Mouse (Mus musculus) liver, embryonic 13.5 days (tissue): ENCODE data around the gene Chn2. TPM values are rescaled to one million over a fixed set of nuclear protein-coding genes. Genes with fewer than 3 reads are reported as not detected.

ENCODE experiments used
- ATAC-seq: fragments of 200-750 bp; cut with Nextera tagmentation; 2 replicates; pipeline ENCODE4 v1.8.0; 2017; ENCODE audit warnings: low read depth, mild to moderate bottlenecking, moderate number of reproducible peaks, moderate library complexity
- DNase-seq: peaks from one replicate; pipeline ENCODE4 v3.0.0; 2022
- H3K27ac ChIP-seq: fragments of 300-500 bp; sonication (generic); 2 replicates; pipeline ENCODE4 v1.5.1; 2015; ENCODE audit warnings: moderate library complexity, mild to moderate bottlenecking, inconsistent platforms
- H3K27me3 ChIP-seq: fragments of 300-500 bp; sonication (generic); 2 replicates; pipeline ENCODE4 v1.6.1; 2015; ENCODE audit warnings: mild to moderate bottlenecking, inconsistent platforms
- H3K36me3 ChIP-seq: fragments of 300-500 bp; sonication (generic); 2 replicates; pipeline ENCODE4 v1.6.1; 2015; ENCODE audit warnings: mild to moderate bottlenecking, inconsistent platforms
- H3K4me1 ChIP-seq: fragments of 300-500 bp; sonication (generic); replicated peaks from 2 replicates; pipeline ENCODE4 v1.6.1; 2015; ENCODE audit warnings: inconsistent platforms
- H3K4me2 ChIP-seq: fragments of 300-500 bp; sonication (generic); 2 replicates; pipeline ENCODE4 v1.6.1; 2015; ENCODE audit warnings: inconsistent platforms, mild to moderate bottlenecking, moderate library complexity
- H3K4me3 ChIP-seq: fragments of 300-500 bp; sonication (generic); replicated peaks from 2 replicates; pipeline ENCODE4 v1.5.1; 2015; ENCODE audit warnings: mild to moderate bottlenecking, inconsistent platforms
- H3K9ac ChIP-seq: fragments of 300-500 bp; sonication (generic); 2 replicates; pipeline ENCODE4 v1.6.1; 2015; ENCODE audit warnings: mild to moderate bottlenecking, inconsistent platforms
- H3K9me3 ChIP-seq: fragments of 300-500 bp; sonication (generic); replicated peaks from 2 replicates; pipeline ENCODE4 v1.6.1; 2016; ENCODE audit warnings: inconsistent platforms
- WGBS: fragments of 180-500 bp; shearing (Covaris S2); methylation state at CpG from one replicate; pipeline ENCODE4 v1.1.7; 2015; ENCODE audit not compliant: insufficient replicate concordance; 5-methylcytosine and 5-hydroxymethylcytosine counted together
- polyA plus RNA-seq: library from polyadenylated mRNA; unstranded; fragments of >200 nt; fragmentation: Nextera tagmentation; extraction: Ambion mirVana; gene quantifications from 2 replicates; pipeline ENCODE4 v1.2.1, GENCODE M21; 2015

Gene Chn2
- polyA plus RNA-seq, 1 experiment from 2014 or later, result 3.3 TPM

GRCm38 (mm10) chr6:54179056-54179873 lies 139.9 kb downstream of the Chn2 start:
- Histone ChIP-seq H3K4me1 (peaks cover 10% of the 10 kb centered on the region), H3K36me3 (no peaks in the 10 kb centered on the region), H3K4me2 (no peak overlapping the region), H3K27ac (no peak overlapping the region), H3K9me3 (no peaks in the 10 kb centered on the region), H3K4me3 (no peak overlapping the region), H3K9ac (no peak overlapping the region), H3K27me3 (no peaks in the 10 kb centered on the region)
- DNase-seq (no peak), ATAC-seq (peak; percentile 79)
- WGBS, result 50% methylated on average over 1 of the region's 1 CpGs

DNA sequence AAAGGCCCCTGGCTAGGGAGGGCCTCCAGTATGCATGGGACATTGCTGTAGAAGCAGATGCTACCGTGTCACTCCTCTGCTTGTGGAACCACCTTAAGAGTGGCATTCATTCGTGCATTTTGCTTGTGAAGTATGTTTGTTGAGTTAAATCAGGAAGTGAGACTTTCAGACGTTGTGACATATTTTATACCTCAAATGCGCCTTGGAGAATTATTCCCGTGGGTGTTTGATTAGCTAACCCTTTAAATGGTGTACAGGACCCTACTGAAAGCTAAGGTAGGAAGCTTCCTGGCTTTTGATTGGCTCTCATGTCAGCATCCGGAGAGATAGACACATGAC lies 140.5 kb downstream of the Chn2 start:
- WGBS, result 50% methylated on average over 6 of the region's 6 CpGs
- DNase-seq (no peak), ATAC-seq (no peak)
- H3K9me3 ChIP-seq, result no peaks in the 10 kb centered on the region
- peaks cover 10% of the 10 kb centered on the region for H3K4me1 ChIP-seq
- H3K4me2 ChIP-seq, result no peak overlapping the region
- no peak overlapping the region for H3K27ac ChIP-seq
- H3K4me3 ChIP-seq, result no peak overlapping the region
- H3K36me3 ChIP-seq, result no peaks in the 10 kb centered on the region
- H3K9ac ChIP-seq, result no peak overlapping the region
- H3K27me3 ChIP-seq, result no peaks in the 10 kb centered on the region

GRCm38 (mm10) chr6:54183825-54184578 lies 144.6 kb downstream of the Chn2 start:
- H3K9me3 ChIP-seq, result no peaks in the 10 kb centered on the region
- no peak overlapping the region for H3K9ac ChIP-seq
- no peaks in the 10 kb centered on the region for H3K36me3 ChIP-seq
- no peak overlapping the region for H3K4me3 ChIP-seq
- 59% methylated on average over 14 of the region's 14 CpGs for WGBS
- DNase-seq, result no peak
- no peak overlapping the region for H3K27ac ChIP-seq
- no peak for ATAC-seq
- no peak overlapping the region for H3K4me2 ChIP-seq
- peaks cover 7% of the 10 kb centered on the region for H3K4me1 ChIP-seq
- no peaks in the 10 kb centered on the region for H3K27me3 ChIP-seq

DNA sequence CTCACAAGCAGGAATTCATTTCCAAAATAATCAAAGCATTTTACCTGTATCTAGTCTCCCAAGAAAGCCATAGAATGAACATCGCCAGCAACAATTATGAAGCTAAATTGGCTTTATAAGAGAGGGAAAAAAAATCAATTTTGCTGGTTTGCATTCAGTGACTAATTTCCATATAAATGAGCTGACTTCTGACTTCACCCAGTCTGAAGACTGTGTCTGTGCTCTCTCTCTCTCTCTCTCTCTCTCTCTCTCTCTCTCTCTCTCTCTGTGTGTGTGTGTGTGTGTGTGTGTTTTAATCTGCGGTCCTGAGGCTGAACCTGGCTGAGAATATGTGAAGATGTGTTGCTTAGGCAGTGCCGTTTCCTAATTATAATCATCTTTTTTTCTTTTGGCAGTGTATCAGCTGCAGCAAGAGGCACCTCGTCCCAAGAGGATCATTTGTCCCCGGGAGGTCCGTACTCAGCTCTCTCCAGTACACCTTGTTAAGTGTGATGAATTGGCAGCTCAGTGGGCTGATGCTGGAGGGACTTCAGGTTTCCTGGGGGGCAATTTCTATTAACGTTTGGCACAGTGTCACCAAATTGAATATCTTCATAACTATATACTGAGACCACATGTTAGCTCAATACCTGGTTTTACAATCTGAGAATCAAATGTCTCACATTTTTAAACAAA lies 154.4 kb downstream of the Chn2 start:
- H3K4me2 ChIP-seq, result no peak overlapping the region
- DNase-seq (no peak), ATAC-seq (no peak)
- no peaks in the 10 kb centered on the region for H3K36me3 ChIP-seq
- H3K27ac ChIP-seq, result no peak overlapping the region
- H3K27me3 ChIP-seq, result no peaks in the 10 kb centered on the region
- no peak overlapping the region for H3K4me3 ChIP-seq
- 62% methylated on average over 7 of the region's 7 CpGs for WGBS
- H3K9me3 ChIP-seq, result no peaks in the 10 kb centered on the region
- no peaks in the 10 kb centered on the region for H3K4me1 ChIP-seq
- H3K9ac ChIP-seq, result no peak overlapping the region

- Histone ChIP-seq H3K36me3 (no peaks in the 10 kb centered on the region), H3K4me1 (peaks cover 8% of the 10 kb centered on the region; the same call in 1 of the 2 replicates), H3K9ac (no peak overlapping the region), H3K27me3 (no peaks in the 10 kb centered on the region), H3K4me3 (no peak overlapping the region), H3K4me2 (no peak overlapping the region), H3K9me3 (no peaks in the 10 kb centered on the region), H3K27ac (no peak overlapping the region)
- WGBS, result 66% methylated on average over 5 of the region's 5 CpGs
- ATAC-seq (no peak), DNase-seq (no peak)
These were observed 158.6 kb downstream of the Chn2 start for GRCm38 (mm10) chr6:54197821-54198412.

DNA sequence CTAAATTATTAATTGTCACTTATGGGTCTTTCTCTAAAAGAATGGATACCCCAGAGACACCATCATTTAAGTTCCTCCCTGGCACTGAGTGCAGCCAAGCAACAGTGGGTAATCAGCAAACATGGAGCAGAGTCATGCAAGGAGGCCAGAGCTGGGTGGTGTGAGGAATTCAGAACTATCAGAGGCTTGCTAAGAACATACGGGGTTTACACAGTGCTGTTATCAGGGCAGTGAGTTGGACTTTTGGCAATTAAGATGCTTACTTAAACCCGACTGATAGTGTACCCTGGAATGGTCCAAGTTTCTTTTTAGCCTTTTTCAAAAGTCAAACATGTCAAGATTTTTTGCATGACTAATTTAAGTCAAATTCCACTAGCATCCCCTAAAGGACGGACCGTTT lies 160.2 kb downstream of the Chn2 start:
- Histone ChIP-seq H3K9ac (no peak overlapping the region), H3K4me1 (peaks cover 15% of the 10 kb centered on the region; the same call in 1 of the 2 replicates), H3K4me2 (no peak overlapping the region), H3K4me3 (no peak overlapping the region), H3K36me3 (no peaks in the 10 kb centered on the region), H3K27ac (no peak overlapping the region), H3K9me3 (no peaks in the 10 kb centered on the region), H3K27me3 (no peaks in the 10 kb centered on the region)
- no peak for DNase-seq
- 50% methylated on average over 4 of the region's 4 CpGs for WGBS
- no peak for ATAC-seq

- Histone ChIP-seq H3K9me3 (no peaks in the 10 kb centered on the region), H3K27me3 (no peaks in the 10 kb centered on the region), H3K9ac (no peak overlapping the region), H3K4me1 (peaks cover 15% of the 10 kb centered on the region; the same call in 1 of the 2 replicates), H3K36me3 (no peaks in the 10 kb centered on the region), H3K27ac (no peak overlapping the region), H3K4me2 (no peak overlapping the region), H3K4me3 (no peak overlapping the region)
- 73% methylated on average over 11 of the region's 11 CpGs for WGBS
- no peak for ATAC-seq
- no peak for DNase-seq
These were observed 160.8 kb downstream of the Chn2 start for GRCm38 (mm10) chr6:54200031-54200722.

DNA sequence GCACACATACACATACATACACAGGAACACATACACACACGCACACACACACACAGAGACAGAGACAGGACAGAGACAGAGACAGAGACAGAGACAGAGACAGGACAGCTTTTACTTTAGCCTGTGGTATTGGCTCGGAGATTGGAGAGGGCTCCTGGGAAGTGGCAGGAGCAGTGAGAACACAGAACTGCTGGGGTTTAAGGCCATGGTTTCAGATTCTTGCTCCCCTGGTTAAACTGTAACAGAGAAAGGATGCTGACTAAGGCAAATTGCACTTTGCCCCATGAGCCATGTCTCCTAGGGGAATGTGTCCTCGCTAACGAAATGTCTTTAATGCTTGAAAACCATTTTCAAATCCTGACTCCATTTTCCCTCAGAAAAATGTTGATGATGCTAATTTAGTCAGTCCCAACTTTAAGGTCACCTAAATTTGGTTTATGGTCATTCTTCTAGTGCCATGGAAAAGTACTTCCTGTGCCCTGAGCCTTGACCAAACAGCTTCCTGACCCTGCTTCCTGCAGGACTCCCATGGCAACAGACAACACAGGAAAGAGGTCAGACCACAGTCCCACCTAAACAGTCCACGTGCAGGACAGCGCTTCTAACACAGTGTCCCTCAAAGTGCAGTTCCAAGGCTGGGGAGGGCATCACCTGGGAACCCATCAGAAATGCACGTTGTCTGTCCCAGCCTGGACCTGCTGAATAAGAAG lies 163.1 kb downstream of the Chn2 start:
- Histone ChIP-seq H3K4me2 (no peak overlapping the region), H3K4me1 (peaks cover 15% of the 10 kb centered on the region; the same call in 1 of the 2 replicates), H3K4me3 (no peak overlapping the region), H3K9me3 (no peaks in the 10 kb centered on the region), H3K27me3 (no peaks in the 10 kb centered on the region), H3K36me3 (no peaks in the 10 kb centered on the region), H3K27ac (peak overlapping the region; percentile 59; the same call in 1 of the 2 replicates), H3K9ac (no peak overlapping the region)
- 36% methylated on average over 7 of the region's 7 CpGs for WGBS
- DNase-seq, result no peak
- ATAC-seq, result peak; percentile 74

- DNase-seq (no peak), ATAC-seq (no peak)
- H3K4me3 ChIP-seq, result no peak overlapping the region
- WGBS, result 49% methylated on average over 2 of the region's 2 CpGs
- no peaks in the 10 kb centered on the region for H3K36me3 ChIP-seq
- no peaks in the 10 kb centered on the region for H3K9me3 ChIP-seq
- no peak overlapping the region for H3K4me2 ChIP-seq
- peaks cover 15% of the 10 kb centered on the region; the same call in 1 of the 2 replicates for H3K4me1 ChIP-seq
- no peak overlapping the region for H3K9ac ChIP-seq
- no peaks in the 10 kb centered on the region for H3K27me3 ChIP-seq
- H3K27ac ChIP-seq, result no peak overlapping the region
These were observed 164.0 kb downstream of the Chn2 start for GRCm38 (mm10) chr6:54203316-54203715.

- ATAC-seq, result no peak
- H3K27ac ChIP-seq, result no peak overlapping the region
These were observed 164.6 kb downstream of the Chn2 start for GRCm38 (mm10) chr6:54203926-54204325.

More at GRCm38 (mm10) chr6:54203926-54204325, 164.6 kb downstream of the Chn2 start:
- DNase-seq, result no peak
- H3K4me3 ChIP-seq, result no peak overlapping the region
- H3K27me3 ChIP-seq, result no peaks in the 10 kb centered on the region
- 41% methylated on average over 6 of the region's 6 CpGs for WGBS
- H3K36me3 ChIP-seq, result no peaks in the 10 kb centered on the region
- no peak overlapping the region for H3K4me2 ChIP-seq
- peaks cover 15% of the 10 kb centered on the region; the same call in 1 of the 2 replicates for H3K4me1 ChIP-seq
- no peak overlapping the region for H3K9ac ChIP-seq
- H3K9me3 ChIP-seq, result no peaks in the 10 kb centered on the region
